Mouse (Mus musculus): ENCODE measurements around the gene Vmn1r199.
"Not testable (repeated sequence)": the region's sequence is repeated elsewhere in the genome, so short reads cannot be mapped to it uniquely, and the experiment has no call there.

Gene Vmn1r199

GRCm38 (mm10) chr13:22379518-22379917 is at the start of gene Vmn1r199:
Vmn1r199 (plus strand) TSS chr13:22379818.
- no peak for DNase-seq

DNA sequence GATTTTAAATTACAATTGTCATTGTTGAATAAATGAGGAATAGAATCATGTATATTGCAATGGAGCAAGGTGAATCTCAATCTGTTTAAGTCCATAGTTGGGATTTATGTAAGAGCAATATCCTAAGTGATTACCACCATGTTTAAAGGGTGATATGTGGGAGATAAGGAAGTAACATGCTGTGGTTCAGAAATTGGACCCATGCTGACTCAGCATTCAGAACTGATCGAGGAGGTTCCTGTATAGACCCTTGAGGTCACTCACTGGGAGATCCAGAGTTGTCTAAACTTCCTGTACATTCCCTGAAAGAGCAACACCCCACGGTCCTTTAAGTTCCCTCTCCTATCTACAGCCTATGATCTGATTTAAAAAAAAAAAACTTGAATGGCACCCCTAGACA is 46.3 kb upstream of the Vmn1r199 start:
- no peak for DNase-seq

- DNase-seq, result no peak
Observed at GRCm38 (mm10) chr13:22335565-22335964, 44.1 kb upstream of the Vmn1r199 start.

DNA sequence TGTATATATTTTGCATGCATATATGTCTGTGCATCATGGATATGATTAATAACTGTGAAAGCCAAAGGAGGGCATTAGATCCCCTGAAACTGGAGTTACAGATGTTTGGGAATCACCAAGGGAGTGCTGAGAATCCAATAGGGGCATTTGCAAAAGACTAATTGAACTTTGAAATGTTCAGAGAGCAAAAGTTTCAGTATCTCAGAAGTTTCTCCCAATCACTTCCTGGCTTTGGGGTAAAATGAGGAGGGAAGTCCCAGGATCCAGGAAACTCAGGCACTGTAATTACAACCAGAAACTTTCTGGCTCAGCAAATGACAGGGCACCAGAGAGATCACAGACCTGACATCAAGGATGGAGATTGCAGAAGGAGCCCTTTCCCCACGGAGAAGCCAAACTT is 29.6 kb upstream of the Vmn1r199 start, which contains the start of gene Vmn1r198:
Vmn1r198 (plus strand) TSS at position 301 of the 400 bp plus-strand sequence.
- DNase-seq, result no peak

DNA sequence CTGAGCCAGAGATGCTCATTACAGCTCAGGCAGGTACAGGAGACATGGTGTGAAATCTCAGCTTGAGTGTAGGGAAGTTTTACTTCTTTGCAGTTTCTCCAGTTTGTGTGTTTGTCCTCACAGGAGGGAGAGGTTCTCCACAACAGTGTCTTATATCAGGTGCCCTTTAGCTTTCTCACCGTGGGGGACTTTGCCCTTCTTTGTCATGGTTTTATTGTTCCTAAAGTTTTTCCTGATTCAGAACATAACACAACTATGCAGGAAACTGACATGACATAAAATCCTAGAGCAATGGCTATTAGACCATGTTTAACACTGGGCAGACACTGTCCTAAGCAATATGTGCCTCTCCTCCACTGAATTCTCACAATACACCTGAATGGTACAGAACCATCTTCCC is 28.8 kb upstream of the Vmn1r199 start:
- DNase-seq, result no peak

GRCm38 (mm10) chr13:22381128-22381527 is 1.5 kb downstream of the Vmn1r199 start:
- DNase-seq, result not testable (repeated sequence)

DNA sequence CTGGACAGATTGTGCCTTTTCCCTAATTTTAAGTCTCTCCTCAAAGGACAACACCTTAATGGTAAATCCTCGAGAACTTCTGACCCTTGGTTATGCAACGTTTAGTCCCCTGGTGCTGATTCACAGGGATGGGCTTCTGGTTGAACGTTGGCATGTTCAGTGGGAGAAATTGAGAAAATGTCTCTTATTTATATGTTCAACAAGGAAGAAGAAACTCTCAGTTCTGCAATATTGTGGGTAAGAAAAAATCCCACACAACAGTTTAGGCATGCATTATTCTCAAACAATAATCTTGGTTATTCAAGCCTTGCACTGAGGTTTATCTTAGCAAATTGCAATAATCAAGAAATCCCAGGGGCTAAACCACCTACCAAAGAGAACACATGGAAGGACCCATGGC is 3.8 kb downstream of the Vmn1r199 start:
- DNase-seq, result no peak

DNA sequence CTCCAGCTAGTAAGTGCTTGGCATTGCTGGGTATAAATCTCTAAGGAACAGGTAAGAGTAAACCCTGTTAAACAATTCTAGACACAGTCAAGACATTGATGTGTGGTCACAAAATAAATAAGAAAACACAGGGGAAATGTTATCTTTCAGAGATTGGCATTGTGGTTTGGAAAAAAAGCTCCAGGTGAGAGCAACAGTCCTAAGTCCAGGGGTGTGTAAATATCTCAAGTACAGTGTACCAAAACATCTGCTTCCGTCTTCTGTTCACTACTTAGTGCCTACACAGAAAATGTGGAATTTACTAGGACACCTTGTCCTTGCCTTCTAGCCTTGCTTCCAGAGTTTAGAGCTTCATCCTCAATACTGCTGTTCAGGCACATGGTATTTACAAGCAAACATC is 7.4 kb downstream of the Vmn1r199 start:
- DNase-seq, result no peak

DNA sequence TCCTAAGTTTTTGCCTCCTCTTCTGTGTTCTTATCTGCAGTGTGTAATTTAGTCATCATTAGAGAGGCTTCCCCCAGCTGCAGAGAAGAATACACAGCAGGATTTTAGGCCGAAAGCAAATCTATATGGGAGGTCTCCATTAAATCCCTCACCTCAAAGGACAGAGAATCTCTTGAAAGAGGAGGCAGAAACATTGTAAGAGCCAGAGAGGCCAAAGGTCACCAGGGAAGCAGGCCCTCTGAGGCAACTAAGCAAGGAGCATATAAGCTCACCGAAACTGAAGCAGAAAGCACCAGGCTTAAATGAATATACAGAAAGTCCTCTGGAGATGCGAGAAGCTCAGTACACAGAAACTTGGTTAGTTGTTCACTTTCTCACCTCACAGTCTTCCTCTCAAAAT is 10.5 kb downstream of the Vmn1r199 start, which contains the start of gene Vmn1r200:
Vmn1r200 (plus strand) TSS at position 301 of the 400 bp plus-strand sequence.
- no peak for DNase-seq

DNA sequence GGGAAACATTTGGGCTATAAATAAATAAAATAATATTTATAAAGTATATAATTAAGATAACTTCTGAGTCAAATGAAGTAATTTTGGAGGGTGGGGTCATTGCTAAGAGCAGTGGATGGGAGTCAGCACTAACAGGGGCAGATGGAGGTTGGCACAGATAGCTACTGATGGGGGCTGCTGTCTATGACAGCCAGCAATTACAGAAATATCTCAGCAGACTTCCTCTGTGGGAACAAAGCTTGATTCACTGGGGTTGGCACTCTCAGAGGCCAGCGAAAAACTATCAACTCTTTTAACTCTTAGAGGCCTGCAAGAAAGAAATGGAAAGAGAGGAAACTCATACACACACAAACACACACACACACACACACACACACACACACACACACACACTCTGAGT is 23.4 kb downstream of the Vmn1r199 start:
- DNase-seq, result no peak

Data from cerebellum, postnatal 14 days (tissue).